Mouse (Mus musculus) lung, postnatal 14 days (tissue): ENCODE results near the gene Patz1.

ENCODE experiments used
- DNase-seq: peaks from one replicate; pipeline ENCODE4 v3.0.0; 2021

The Patz1 gene

GRCm38 (mm10) chr11:3330991-3331750, 42.5 kb downstream of the Patz1 start:
- DNase-seq, result no peak

- peak; percentile 90 for DNase-seq
Measured at GRCm38 (mm10) chr11:3331756-3332642, 43.3 kb downstream of the Patz1 start.

- DNase-seq, result no peak
Measured at GRCm38 (mm10) chr11:3333111-3333695, 44.5 kb downstream of the Patz1 start.

GRCm38 (mm10) chr11:3334141-3334710, 45.6 kb downstream of the Patz1 start:
- no peak for DNase-seq

GRCm38 (mm10) chr11:3334711-3335316, 46.1 kb downstream of the Patz1 start:
- no peak for DNase-seq

- peak; percentile 44 for DNase-seq
Measured at GRCm38 (mm10) chr11:3335651-3336216, 47.1 kb downstream of the Patz1 start.

GRCm38 (mm10) chr11:3336602-3337001, 47.9 kb downstream of the Patz1 start:
- DNase-seq, result no peak

- DNase-seq, result no peak
Measured at GRCm38 (mm10) chr11:3337173-3337955, 48.7 kb downstream of the Patz1 start.

- DNase-seq, result no peak
Measured at GRCm38 (mm10) chr11:3337961-3338360, 49.3 kb downstream of the Patz1 start.

- no peak for DNase-seq
Measured at GRCm38 (mm10) chr11:3341476-3341875, 52.8 kb downstream of the Patz1 start.

- DNase-seq, result no peak
Measured at GRCm38 (mm10) chr11:3344916-3345315, 56.2 kb downstream of the Patz1 start.

GRCm38 (mm10) chr11:3346351-3346750, 57.7 kb downstream of the Patz1 start:
- no peak for DNase-seq

- DNase-seq, result peak; percentile 95
Measured at GRCm38 (mm10) chr11:3347091-3347834, 58.6 kb downstream of the Patz1 start.

- DNase-seq, result no peak
Measured at GRCm38 (mm10) chr11:3347835-3348195, 59.1 kb downstream of the Patz1 start.

- peak; percentile 57 for DNase-seq
Measured at GRCm38 (mm10) chr11:3348576-3349342, 60.1 kb downstream of the Patz1 start.

- no peak for DNase-seq
Measured at GRCm38 (mm10) chr11:3349343-3349695, 60.6 kb downstream of the Patz1 start.

GRCm38 (mm10) chr11:3352131-3352530, 63.5 kb downstream of the Patz1 start:
- no peak for DNase-seq

GRCm38 (mm10) chr11:3352990-3353585, 64.4 kb downstream of the Patz1 start:
- DNase-seq, result no peak
